ENCODE assay signal across 28 mouse cellular contexts in the genomic region with DNA sequence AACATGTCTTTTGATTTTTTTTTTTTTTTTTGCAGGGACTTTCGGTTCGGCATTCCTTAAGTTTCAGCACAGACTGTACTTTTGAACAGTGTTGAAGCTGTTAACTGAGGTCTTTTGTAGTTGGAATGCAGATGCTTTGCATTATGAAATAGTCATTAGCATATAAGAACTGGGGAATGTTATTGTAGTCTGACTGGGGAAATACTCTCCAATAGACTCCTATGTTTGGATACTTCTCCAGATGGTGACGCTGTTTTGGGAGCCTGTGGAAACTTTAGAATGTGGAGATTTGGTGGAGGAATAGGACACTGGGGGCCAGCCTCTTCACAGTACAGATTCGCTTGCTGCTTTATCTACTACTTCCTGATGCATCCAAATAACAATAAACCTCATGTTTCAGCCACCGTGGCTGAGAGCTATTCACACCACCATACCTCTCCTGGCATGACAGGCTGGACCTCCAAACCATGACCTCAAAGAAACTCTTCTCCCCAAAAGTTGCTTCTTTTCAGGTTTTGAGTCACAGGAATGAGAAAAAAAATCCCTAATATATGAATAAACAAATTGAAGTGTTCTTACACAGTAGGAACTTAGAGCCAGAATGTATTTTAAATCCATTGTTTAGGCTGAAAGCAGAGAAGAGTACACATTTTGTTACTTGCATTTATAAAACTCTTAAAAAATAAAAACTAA.
A peak's percentile ranks its signal among the peaks of the same experiment; 100 is the strongest.
DNase-seq lines count a peak whose midpoint lies in the region; ATAC-seq and TF ChIP-seq lines count a peak whose summit lies in the region.
"Had no signal": no experiment of that assay in that cellular context is flagged by ENCODE, and none has a peak within 500 bp of the region (broad histone marks: within the 10 kb centered on the region; RNA-seq: fewer than 3 reads in every experiment).

No protein-coding gene starts in this region.

- H3K27me3 ChIP-seq in lung, postnatal 0 days (replicated peaks; ENCODE audit: insufficient read depth, low read length) = no peaks in the 10 kb centered on the region
- H3K27me3 ChIP-seq: forebrain, embryonic 15.5 days; heart, embryonic 15.5 days; hindbrain, embryonic 15.5 days; limb, embryonic 12.5 days; midbrain, embryonic 12.5 days; neural tube, embryonic 15.5 days; Patski; stomach, embryonic 15.5 days had no signal

- ATAC-seq in frontal cortex, adult (ENCODE audit: low TSS enrichment) = peak; percentile 97
- peak; percentile 69 for ATAC-seq in lung, postnatal 0 days
- ATAC-seq: CD4-positive, CD25-positive, alpha-beta regulatory T cell, adult 4 months; forebrain, embryonic 15.5 days; Patski had no signal

- TF ChIP-seq EP300 in lung, postnatal 0 days (IDR thresholded peaks at IDR 0.05) = no peak

- H3K4me2 ChIP-seq in lung, postnatal 0 days (replicated peaks; ENCODE audit: low read depth, low read length) = no peak overlapping the region
- H3K4me2 ChIP-seq: forebrain, embryonic 15.5 days; heart, embryonic 15.5 days; hindbrain, embryonic 15.5 days; limb, embryonic 12.5 days; liver, embryonic 11.5 days; midbrain, embryonic 12.5 days; neural tube, embryonic 15.5 days; stomach, embryonic 15.5 days had no signal

- no peak overlapping the region for H3K4me3 ChIP-seq in lung, postnatal 0 days (ENCODE audit: low read depth, low read length)
- H3K4me3 ChIP-seq: forebrain, embryonic 15.5 days; heart, embryonic 15.5 days; hindbrain, embryonic 15.5 days; limb, embryonic 12.5 days; midbrain, embryonic 12.5 days; neural tube, embryonic 15.5 days; stomach, embryonic 15.5 days had no signal

- no peak overlapping the region for H3K27ac ChIP-seq in lung, postnatal 0 days (ENCODE audit: low read length)
- H3K27ac ChIP-seq: forebrain, embryonic 15.5 days; heart, embryonic 15.5 days; hindbrain, embryonic 15.5 days; limb, embryonic 12.5 days; midbrain, embryonic 12.5 days; neural tube, embryonic 15.5 days; stomach, embryonic 15.5 days had no signal

- no peak for TF ChIP-seq CTCF in lung, postnatal 0 days (IDR thresholded peaks at IDR 0.05)

- no peak overlapping the region for H3K9ac ChIP-seq in lung, postnatal 0 days (replicated peaks; ENCODE audit: low read depth)
- H3K9ac ChIP-seq: forebrain, embryonic 15.5 days; heart, embryonic 15.5 days; hindbrain, embryonic 15.5 days; limb, embryonic 12.5 days; midbrain, embryonic 12.5 days; neural tube, embryonic 15.5 days; stomach, embryonic 15.5 days had no signal

- H3K4me1 ChIP-seq in lung, postnatal 0 days (ENCODE audit: insufficient read depth, low read depth, low read length) = no peaks in the 10 kb centered on the region
- H3K4me1 ChIP-seq: forebrain, embryonic 15.5 days; heart, embryonic 15.5 days; hindbrain, embryonic 15.5 days; limb, embryonic 12.5 days; midbrain, embryonic 12.5 days; neural tube, embryonic 15.5 days; stomach, embryonic 15.5 days had no signal

- no peak for DNase-seq in frontal cortex, postnatal 25 days (ENCODE audit: low spot score in 2 of 2)
- peak; percentile 43 for DNase-seq in lung, postnatal 0 days (ENCODE audit: low spot score)
- no peak for DNase-seq in lung, postnatal 36 days
- peak; percentile 52 for DNase-seq in brain, adult 2 months (ENCODE audit: low read depth, low spot score)
- DNase-seq in telencephalon, adult 2 months (ENCODE audit: low read depth, low spot score) = peak; percentile 48
- DNase-seq in cerebellum, adult 9-10 months = no peak
- DNase-seq: adrenal gland, adult 2 months; cerebellum, adult 11-12 months; cerebellum, postnatal 25 days; heart, postnatal 4 days; kidney, adult 2 months; kidney, postnatal 10 days; lung, adult 18-20 months; lung, postnatal 14 days; right cerebral cortex, postnatal 14 days; thymus, adult 18-20 months; thymus, postnatal 36 days had no signal

- 56% methylated on average over 5 of the region's 5 CpGs for WGBS in lung, postnatal 0 days

- H3K36me3 ChIP-seq in lung, postnatal 0 days (ENCODE audit: insufficient read depth, low read length) = no peaks in the 10 kb centered on the region
- H3K36me3 ChIP-seq: forebrain, embryonic 15.5 days; heart, embryonic 15.5 days; hindbrain, embryonic 15.5 days; limb, embryonic 12.5 days; midbrain, embryonic 12.5 days; neural tube, embryonic 15.5 days; stomach, embryonic 15.5 days had no signal

- H3K9me3 ChIP-seq in lung, postnatal 0 days (ENCODE audit: low read length) = no peaks in the 10 kb centered on the region
- H3K9me3 ChIP-seq: forebrain, embryonic 15.5 days; heart, embryonic 15.5 days; hindbrain, embryonic 15.5 days; limb, embryonic 12.5 days; midbrain, embryonic 12.5 days; neural tube, embryonic 15.5 days; stomach, embryonic 15.5 days had no signal

Comparison
In these comparisons a context has a peak if more than half of its experiments do, and no peak if none do; other contexts are left out.
1. DNase-seq: peak in lung, postnatal 0 days (single experiment), brain, adult 2 months (single experiment) and telencephalon, adult 2 months (single experiment); none in frontal cortex, postnatal 25 days (0 of 2), lung, postnatal 36 days (single experiment) and cerebellum, adult 9-10 months (single experiment).